Mouse (Mus musculus) small intestine, adult 2 months (tissue): ENCODE data around the gene Snx29. TPM values are rescaled to one million over a fixed set of nuclear protein-coding genes. Genes with fewer than 3 reads are reported as not detected.

ENCODE experiments used
- H3K27ac ChIP-seq: fragments of 200-500 bp; 2 replicates; pipeline ENCODE4 v1.5.1; 2012; ENCODE audit warnings: low read depth, low read length, control low read depth, inconsistent platforms; ENCODE audit not compliant: insufficient read depth
- H3K27me3 ChIP-seq: fragments of 200-500 bp; 2 replicates; pipeline ENCODE4 v1.6.1; 2012; ENCODE audit warnings: mild to moderate bottlenecking, moderate library complexity, low read length, inconsistent platforms; ENCODE audit not compliant: control insufficient read depth, insufficient read depth
- H3K36me3 ChIP-seq: fragments of 200-500 bp; 2 replicates; pipeline ENCODE4 v1.6.1; 2012; ENCODE audit warnings: mild to moderate bottlenecking, low read length, control low read depth, inconsistent platforms; ENCODE audit not compliant: control insufficient read depth, insufficient read depth
- H3K4me1 ChIP-seq: fragments of 200-500 bp; 2 replicates; pipeline ENCODE4 v1.6.1; 2012; ENCODE audit warnings: low read length, inconsistent platforms, mixed read lengths; ENCODE audit not compliant: control insufficient read depth, insufficient read depth, insufficient read length
- H3K4me3 ChIP-seq: fragments of 200-500 bp; 2 replicates; pipeline ENCODE4 v1.5.1; 2012; ENCODE audit warnings: low read depth, mild to moderate bottlenecking, control low read depth, inconsistent platforms, low read length, moderate library complexity
- CTCF ChIP-seq: fragments of 200-500 bp; IDR thresholded peaks from 2 replicates; pipeline ENCODE4 v1.5.1; 2012; ENCODE audit warnings: low read depth, mild to moderate bottlenecking, control low read depth, inconsistent platforms, low read length, moderate library complexity, mixed read lengths; ENCODE audit not compliant: insufficient replicate concordance, insufficient read length; ENCODE audit errors: extremely low read depth
- POLR2A ChIP-seq: fragments of 200-500 bp; IDR thresholded peaks from 2 replicates; pipeline ENCODE4 v1.6.1; 2012; ENCODE audit warnings: low read depth, mild to moderate bottlenecking, control low read depth, inconsistent platforms, low read length, moderate library complexity
- WGBS: fragments of 180-500 bp; shearing (Covaris S2); methylation state at CpG from one replicate; pipeline ENCODE4 v1.1.7; 2018; 5-methylcytosine and 5-hydroxymethylcytosine counted together
- polyA plus RNA-seq: library from polyadenylated mRNA; depleted of rRNA; stranded (reverse); fragments of >200 nt; gene quantifications from 2 replicates; pipeline ENCODE4 v1.2.3, GENCODE M21; 2012

The Snx29 gene
- polyA plus RNA-seq, 1 experiment, result 6.0 TPM

DNA sequence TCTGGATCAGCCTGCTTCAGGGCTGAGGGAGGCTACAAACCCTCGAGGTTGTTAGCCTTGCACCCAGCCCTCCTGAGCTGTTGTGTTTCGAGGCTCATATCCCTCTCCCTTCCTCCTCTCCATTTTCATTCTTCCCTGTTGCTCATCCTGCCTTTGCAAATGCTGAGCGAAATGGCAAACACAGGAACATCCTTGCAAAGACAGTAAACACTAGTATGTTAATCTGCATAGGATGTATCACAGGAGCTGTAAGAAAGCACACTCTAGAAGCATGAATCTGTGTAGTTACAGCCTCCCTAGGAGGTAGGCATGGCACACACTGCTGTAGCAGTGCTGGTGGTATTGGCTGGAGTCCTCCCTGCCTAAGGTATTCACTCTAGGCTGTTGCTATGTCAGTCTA, 420.3 kb downstream of the Snx29 start:
- Histone ChIP-seq H3K27ac (no peak overlapping the region), H3K36me3 (no peaks in the 10 kb centered on the region), H3K4me3 (no peak overlapping the region), H3K27me3 (no peaks in the 10 kb centered on the region), H3K4me1 (peaks cover 14% of the 10 kb centered on the region)
- TF ChIP-seq CTCF (no peak), POLR2A (no peak)
- 38% methylated on average over 3 of the region's 3 CpGs for WGBS

GRCm38 (mm10) chr16:11743724-11744123, 421.0 kb downstream of the Snx29 start:
- TF ChIP-seq CTCF (no peak), POLR2A (no peak)
- Histone ChIP-seq H3K36me3 (no peaks in the 10 kb centered on the region), H3K4me1 (peaks cover 14% of the 10 kb centered on the region), H3K27me3 (no peaks in the 10 kb centered on the region), H3K27ac (no peak overlapping the region), H3K4me3 (no peak overlapping the region)
- WGBS, result 67% methylated on average over 4 of the region's 4 CpGs

GRCm38 (mm10) chr16:11746036-11746435, 423.3 kb downstream of the Snx29 start:
- Histone ChIP-seq H3K36me3 (no peaks in the 10 kb centered on the region), H3K4me1 (peaks cover 14% of the 10 kb centered on the region), H3K27ac (no peak overlapping the region), H3K27me3 (no peaks in the 10 kb centered on the region), H3K4me3 (no peak overlapping the region)
- 95% methylated on average over 2 of the region's 2 CpGs for WGBS
- no peak for TF ChIP-seq CTCF
- no peak for TF ChIP-seq POLR2A

- Histone ChIP-seq H3K36me3 (no peaks in the 10 kb centered on the region), H3K4me1 (peaks cover 9% of the 10 kb centered on the region; the same call in 1 of the 2 replicates), H3K27me3 (no peaks in the 10 kb centered on the region), H3K4me3 (no peak overlapping the region), H3K27ac (no peak overlapping the region)
- 92% methylated on average over 5 of the region's 5 CpGs for WGBS
- TF ChIP-seq POLR2A (no peak), CTCF (no peak)
Observed at GRCm38 (mm10) chr16:11747867-11748266, 425.2 kb downstream of the Snx29 start.

DNA sequence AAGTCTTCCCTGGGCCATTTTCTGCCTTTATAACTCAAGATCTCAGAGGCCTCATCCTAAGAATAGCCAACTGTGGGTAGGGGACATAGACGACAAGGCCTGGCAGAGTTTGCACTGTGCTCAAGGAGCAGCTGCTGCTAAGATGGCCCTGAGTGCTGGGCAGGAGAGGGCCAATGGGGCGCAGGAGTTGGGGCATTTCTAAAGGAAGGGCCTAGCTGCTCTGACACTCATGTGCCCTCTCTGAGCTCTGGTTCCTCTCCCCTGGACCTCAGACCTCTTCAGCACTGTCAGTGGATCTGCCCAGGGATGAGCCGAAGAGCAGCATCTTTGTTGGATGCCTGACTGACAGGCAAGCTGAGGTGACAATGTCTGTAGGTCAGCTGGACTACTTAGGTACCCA, 426.4 kb downstream of the Snx29 start:
- Histone ChIP-seq H3K4me1 (peaks cover 6% of the 10 kb centered on the region; the same call in 1 of the 2 replicates), H3K27me3 (no peaks in the 10 kb centered on the region), H3K4me3 (no peak overlapping the region), H3K27ac (no peak overlapping the region), H3K36me3 (no peaks in the 10 kb centered on the region)
- 91% methylated on average over 3 of the region's 3 CpGs for WGBS
- TF ChIP-seq CTCF, result no peak
- no peak for TF ChIP-seq POLR2A

DNA sequence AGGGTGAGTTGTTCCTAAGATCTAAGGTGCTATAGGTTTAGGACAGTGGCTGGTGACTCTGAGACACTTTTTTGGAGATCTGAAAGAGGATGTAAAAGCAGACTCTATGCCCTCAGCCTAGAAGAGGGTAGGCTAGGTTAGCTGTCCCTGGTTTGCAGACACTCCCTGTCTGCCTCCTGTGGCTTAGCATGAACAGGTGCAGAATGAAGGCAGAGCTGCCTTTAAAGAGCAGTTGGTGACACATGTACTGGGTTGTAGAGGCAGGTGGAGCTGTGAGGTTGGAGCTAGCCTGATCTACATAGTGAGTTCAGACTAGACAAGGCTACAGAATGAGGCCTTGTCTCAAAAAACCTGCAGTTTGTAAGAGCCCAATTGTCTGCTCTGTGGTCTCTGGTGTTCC, 427.9 kb downstream of the Snx29 start:
- no peak overlapping the region for H3K27ac ChIP-seq
- H3K4me1 ChIP-seq, result peaks cover 6% of the 10 kb centered on the region; the same call in 1 of the 2 replicates
- TF ChIP-seq POLR2A (no peak), CTCF (no peak)
- no peak overlapping the region for H3K4me3 ChIP-seq
- H3K36me3 ChIP-seq, result peaks cover 3% of the 10 kb centered on the region; the same call in 1 of the 2 replicates
- H3K27me3 ChIP-seq, result no peaks in the 10 kb centered on the region

DNA sequence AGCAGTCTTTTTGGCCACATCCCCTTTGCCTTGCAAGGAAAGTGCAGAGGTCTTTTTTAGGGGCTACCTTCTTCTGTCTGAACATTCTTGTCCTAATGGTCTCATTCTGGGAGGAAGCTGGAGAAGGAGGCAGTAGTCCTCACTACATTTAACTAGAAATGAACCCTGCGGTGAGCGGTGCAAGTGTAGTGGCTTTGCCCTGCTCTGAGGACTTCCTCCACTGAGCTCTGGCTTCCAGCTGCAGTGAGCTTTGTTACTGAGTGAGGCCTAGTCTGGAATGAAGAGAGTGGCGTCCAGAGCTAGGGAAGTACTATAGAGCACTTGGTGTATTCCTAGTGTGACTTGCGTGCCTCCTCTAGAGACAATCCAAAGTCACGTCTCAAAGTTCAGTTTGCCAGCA, 429.8 kb downstream of the Snx29 start:
- Histone ChIP-seq H3K27ac (peak overlapping the region; percentile 27), H3K27me3 (no peaks in the 10 kb centered on the region), H3K4me3 (no peak overlapping the region), H3K4me1 (peaks cover 6% of the 10 kb centered on the region; the same call in 1 of the 2 replicates), H3K36me3 (peaks cover 4% of the 10 kb centered on the region; the same call in 1 of the 2 replicates)
- no peak for TF ChIP-seq POLR2A
- no peak for TF ChIP-seq CTCF
- WGBS, result 40% methylated on average over 5 of the region's 5 CpGs
